Mouse (Mus musculus) megakaryocyte, embryonic 14.5 days (primary cell): ENCODE data around the gene Ruvbl1.

Experiments used
- FLI1 ChIP-seq: IDR thresholded peaks from 2 replicates; pipeline ENCODE4 v1.6.1; 2012; ENCODE audit warnings: low read length, inconsistent platforms, mixed read lengths
- GATA1 ChIP-seq: IDR thresholded peaks from 3 replicates; pipeline ENCODE4 v1.6.1; 2012; ENCODE audit warnings: mixed read lengths, low read length, inconsistent platforms, borderline replicate concordance

GRCm38 (mm10) chr6:88489026-88489425 lies 23.8 kb downstream of the Ruvbl1 start:
- TF ChIP-seq GATA1 (no peak), FLI1 (no peak)
